Mouse (Mus musculus) myocyte (in vitro differentiated cells): Measurements from ENCODE around the gene Tmem254b. TPM values are rescaled to one million over a fixed set of nuclear protein-coding genes. Genes with fewer than 3 reads are reported as not detected.
"Not testable (repeated sequence)": the region's sequence is repeated elsewhere in the genome, so short reads cannot be mapped to it uniquely, and the experiment has no call there.

Experiments used
- H3K27me3 ChIP-seq: one replicate; pipeline ENCODE4 v1.6.1; 2011; ENCODE audit not compliant: control insufficient read depth, insufficient read depth, insufficient read length
- H3K36me3 ChIP-seq: one replicate; pipeline ENCODE4 v1.6.1; 2011; ENCODE audit not compliant: control insufficient read depth, insufficient read depth
- H3K4me2 ChIP-seq: one replicate; pipeline ENCODE4 v1.6.1; 2011; ENCODE audit warnings: low read depth, control low read depth
- H3K4me3 ChIP-seq: one replicate; pipeline ENCODE4 v1.5.1; 2011; ENCODE audit warnings: mild to moderate bottlenecking, control low read depth, moderate library complexity
- H3K79me2 ChIP-seq: one replicate; pipeline ENCODE4 v1.6.1; 2011; ENCODE audit not compliant: control insufficient read depth, insufficient read depth
- H3ac ChIP-seq: one replicate; pipeline ENCODE4 v1.6.1; 2011; ENCODE audit not compliant: control insufficient read depth, insufficient read length
- polyA plus RNA-seq: library from polyadenylated mRNA; unstranded; fragments of >200 nt; fragmentation: generic; extraction: Trizol; gene quantifications from one replicate; pipeline ENCODE4 v1.2.1, GENCODE M21; 2012; ENCODE audit warnings: missing spikeins

The Tmem254b gene
- polyA plus RNA-seq = 9.6 TPM

- H3K27me3 ChIP-seq, H3K36me3 ChIP-seq, H3K4me2 ChIP-seq, H3ac ChIP-seq, H3K79me2 ChIP-seq, H3K4me3 ChIP-seq: not testable (repeated sequence)
Observed at GRCm38 (mm10) chr14:26206926-26207247, at the start of gene Tmem254b. Tmem254b (minus strand) TSS chr14:26207041.

GRCm38 (mm10) chr14:26237183-26237582, 30.3 kb upstream of the Tmem254b start:
- H3K4me2 ChIP-seq, H3K36me3 ChIP-seq, H3K27me3 ChIP-seq, H3ac ChIP-seq, H3K4me3 ChIP-seq, H3K79me2 ChIP-seq: not testable (repeated sequence)

GRCm38 (mm10) chr14:26216233-26217000, 9.6 kb upstream of the Tmem254b start:
- not testable (repeated sequence) for H3K27me3 ChIP-seq, H3K79me2 ChIP-seq, H3K36me3 ChIP-seq, H3K4me3 ChIP-seq, H3ac ChIP-seq, H3K4me2 ChIP-seq

GRCm38 (mm10) chr14:26206197-26206925, 480 bp downstream of the Tmem254b start:
- not testable (repeated sequence) for H3K4me2 ChIP-seq, H3K27me3 ChIP-seq, H3K36me3 ChIP-seq, H3K79me2 ChIP-seq, H3ac ChIP-seq, H3K4me3 ChIP-seq

GRCm38 (mm10) chr14:26197851-26198250, 9.0 kb downstream of the Tmem254b start:
- H3K4me2 ChIP-seq, H3K4me3 ChIP-seq, H3K27me3 ChIP-seq, H3ac ChIP-seq, H3K36me3 ChIP-seq, H3K79me2 ChIP-seq: not testable (repeated sequence)

GRCm38 (mm10) chr14:26188361-26188760, 18.5 kb downstream of the Tmem254b start:
- H3K4me2 ChIP-seq, H3K27me3 ChIP-seq, H3ac ChIP-seq, H3K4me3 ChIP-seq, H3K79me2 ChIP-seq, H3K36me3 ChIP-seq: not testable (repeated sequence)

- not testable (repeated sequence) for H3ac ChIP-seq, H3K4me3 ChIP-seq, H3K79me2 ChIP-seq, H3K36me3 ChIP-seq, H3K27me3 ChIP-seq, H3K4me2 ChIP-seq
Observed at GRCm38 (mm10) chr14:26186638-26187037, 20.2 kb downstream of the Tmem254b start.

GRCm38 (mm10) chr14:26182380-26182779, 24.5 kb downstream of the Tmem254b start, which contains the start of gene Plac9b:
Plac9b (minus strand) TSS chr14:26182480.
- not testable (repeated sequence) for H3K4me2 ChIP-seq, H3K27me3 ChIP-seq, H3ac ChIP-seq, H3K4me3 ChIP-seq, H3K79me2 ChIP-seq, H3K36me3 ChIP-seq

GRCm38 (mm10) chr14:26181660-26182059, 25.2 kb downstream of the Tmem254b start:
- not testable (repeated sequence) for H3K79me2 ChIP-seq, H3K4me3 ChIP-seq, H3K4me2 ChIP-seq, H3ac ChIP-seq, H3K36me3 ChIP-seq, H3K27me3 ChIP-seq

GRCm38 (mm10) chr14:26175028-26175427, 31.8 kb downstream of the Tmem254b start:
- H3K27me3 ChIP-seq, H3K79me2 ChIP-seq, H3K4me2 ChIP-seq, H3ac ChIP-seq, H3K36me3 ChIP-seq, H3K4me3 ChIP-seq: not testable (repeated sequence)

- not testable (repeated sequence) for H3K27me3 ChIP-seq, H3K4me3 ChIP-seq, H3K79me2 ChIP-seq, H3ac ChIP-seq, H3K36me3 ChIP-seq, H3K4me2 ChIP-seq
Observed at GRCm38 (mm10) chr14:26173955-26174354, 32.9 kb downstream of the Tmem254b start.

- H3ac ChIP-seq, H3K27me3 ChIP-seq, H3K36me3 ChIP-seq, H3K4me3 ChIP-seq, H3K79me2 ChIP-seq, H3K4me2 ChIP-seq: not testable (repeated sequence)
Observed at GRCm38 (mm10) chr14:26165266-26165665, 41.6 kb downstream of the Tmem254b start.

- H3K4me2 ChIP-seq, H3K27me3 ChIP-seq, H3ac ChIP-seq, H3K36me3 ChIP-seq, H3K4me3 ChIP-seq, H3K79me2 ChIP-seq: not testable (repeated sequence)
Observed at GRCm38 (mm10) chr14:26162423-26162822, 44.4 kb downstream of the Tmem254b start.
